Mouse (Mus musculus): ENCODE measurements around the gene Rcan2.

DNA sequence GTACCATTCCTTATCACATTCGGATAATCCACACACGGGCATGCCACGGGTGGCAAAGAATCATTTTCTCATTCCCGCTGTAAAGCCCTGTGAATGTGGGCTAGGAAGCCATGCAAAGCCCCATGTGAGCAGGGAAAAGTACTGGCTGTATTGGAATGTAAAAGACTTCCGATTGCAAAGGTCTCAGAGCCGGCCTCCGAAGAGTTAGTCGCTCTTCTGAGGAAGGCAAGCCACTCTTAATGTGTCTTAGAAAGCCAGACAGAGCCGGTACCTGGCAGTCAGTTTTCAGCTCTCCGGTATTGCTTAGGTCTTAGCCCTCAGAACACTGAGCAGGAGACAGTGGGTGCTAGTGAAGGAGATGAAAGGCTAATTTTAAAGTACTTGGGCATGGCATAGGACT is 16.0 kb downstream of the Rcan2 start:
- TF ChIP-seq CTCF (IDR thresholded peaks at IDR 0.05; ENCODE audit: borderline replicate concordance, extremely low read depth, insufficient read depth, insufficient read length), result no peak
- no peak for TF ChIP-seq POLR2A (IDR thresholded peaks at IDR 0.05; ENCODE audit: borderline replicate concordance, extremely low read depth, insufficient read depth, insufficient read length, poor library complexity, severe bottlenecking)
